Mouse (Mus musculus) E14TG2a.4 (cell line): ENCODE results near the gene Hist1h2be.

Experiments
- CTCF ChIP-seq: conservative IDR thresholded peaks from 2 replicates; pipeline ENCODE4 v1.5.1; 2014; ENCODE audit warnings: low read length
- NANOG ChIP-seq: IDR thresholded peaks from 2 replicates; pipeline ENCODE4 v1.6.1; 2014; ENCODE audit warnings: borderline replicate concordance, low read length, mixed read lengths
- POU5F1 ChIP-seq: IDR thresholded peaks from 2 replicates; pipeline ENCODE4 v1.6.1; 2014; ENCODE audit warnings: low read length, borderline replicate concordance

DNA sequence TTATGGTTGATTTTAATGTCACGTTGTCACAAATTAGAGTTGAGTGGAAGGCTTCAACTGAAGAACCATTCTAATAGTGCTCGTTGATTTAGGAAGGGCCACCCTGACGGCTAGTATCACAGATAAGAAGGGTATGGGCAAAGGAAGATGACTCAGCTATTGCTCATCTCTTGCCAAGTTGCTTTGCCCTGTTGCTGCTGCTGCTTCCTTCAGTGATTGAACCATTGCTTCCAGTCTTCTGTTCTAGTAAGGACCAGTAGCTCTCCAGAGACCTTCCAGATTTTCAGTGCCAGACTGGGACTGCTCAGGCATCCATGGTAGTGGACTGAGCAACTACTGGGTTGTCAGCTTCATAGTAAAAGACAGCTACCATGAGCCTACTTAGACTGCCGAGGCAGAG is 11.7 kb downstream of the Hist1h2be start:
- TF ChIP-seq CTCF (no peak), POU5F1 (no peak), NANOG (no peak)
